ENCODE assay signal across 28 mouse cellular contexts in genomic region chr4:148029297-148029696, GRCm38 (mm10). TPM values are rescaled to one million over a fixed set of nuclear protein-coding genes. Genes with fewer than 3 reads are reported as not detected.
DNase-seq lines count a peak whose midpoint lies in the region; ATAC-seq and TF ChIP-seq lines count a peak whose summit lies in the region.
"Had no signal": no experiment of that assay in that cellular context is flagged by ENCODE, and none has a peak within 500 bp of the region (broad histone marks: within the 10 kb centered on the region; RNA-seq: fewer than 3 reads in every experiment).

No protein-coding gene starts in this region.

- WGBS in kidney, embryonic 15.5 days, result 95% methylated on average over 7 of the region's 7 CpGs
- 93% methylated on average over 7 of the region's 7 CpGs for WGBS in kidney, embryonic 16.5 days
- WGBS in kidney, postnatal 0 days, result 92% methylated on average over 7 of the region's 7 CpGs

- no peaks in the 10 kb centered on the region for H3K4me1 ChIP-seq in kidney, embryonic 15.5 days
- no peaks in the 10 kb centered on the region for H3K4me1 ChIP-seq in kidney, embryonic 16.5 days (ENCODE audit: insufficient read depth, low read length)
- H3K4me1 ChIP-seq in kidney, postnatal 0 days (replicated peaks; ENCODE audit: insufficient read depth, low read length), result no peaks in the 10 kb centered on the region
- H3K4me1 ChIP-seq: forebrain, embryonic 10.5 days; forebrain, embryonic 13.5 days; heart, embryonic 10.5 days; heart, embryonic 13.5 days had no signal

- H3K4me3 ChIP-seq in kidney, embryonic 15.5 days (replicated peaks), result no peak overlapping the region
- H3K4me3 ChIP-seq in kidney, embryonic 16.5 days (ENCODE audit: low read length), result no peak overlapping the region
- H3K4me3 ChIP-seq in kidney, postnatal 0 days (replicated peaks; ENCODE audit: low read depth, low read length), result no peak overlapping the region
- H3K4me3 ChIP-seq: forebrain, embryonic 10.5 days; forebrain, embryonic 13.5 days; heart, adult 2 months; heart, embryonic 10.5 days; heart, embryonic 13.5 days had no signal

- peak; percentile 64 for DNase-seq in kidney, adult 11 months
- peak; percentile 53 to 60 for DNase-seq in kidney, adult 8-10 months
- no peak for DNase-seq in kidney, postnatal 0 days (ENCODE audit: low spot score)
- peak; percentile 45 to 60 for DNase-seq in kidney, postnatal 36 days
- DNase-seq in adrenal gland, postnatal 14 days, result no peak
- DNase-seq: adrenal gland, adult 8-10 months; adrenal gland, postnatal 36 days; cerebellum, adult 18-20 months; cerebellum, adult 9-10 months; cerebellum, postnatal 14 days; gastrocnemius, postnatal 10 days; gastrocnemius, postnatal 36 days; heart, adult 2 months; heart, postnatal 14 days; heart, postnatal 4 days had no signal

- H3K9me3 ChIP-seq in kidney, embryonic 15.5 days (replicated peaks), result no peaks in the 10 kb centered on the region
- H3K9me3 ChIP-seq in kidney, embryonic 16.5 days (ENCODE audit: low read length), result no peaks in the 10 kb centered on the region
- H3K9me3 ChIP-seq in kidney, postnatal 0 days (replicated peaks; ENCODE audit: low read length), result no peaks in the 10 kb centered on the region
- H3K9me3 ChIP-seq: forebrain, embryonic 10.5 days; forebrain, embryonic 13.5 days; heart, embryonic 10.5 days; heart, embryonic 13.5 days had no signal

- H3K27me3 ChIP-seq in kidney, embryonic 15.5 days, result no peaks in the 10 kb centered on the region
- no peaks in the 10 kb centered on the region for H3K27me3 ChIP-seq in kidney, embryonic 16.5 days (ENCODE audit: insufficient read depth, low read length)
- H3K27me3 ChIP-seq in kidney, postnatal 0 days (ENCODE audit: insufficient read depth, low read length), result no peaks in the 10 kb centered on the region
- H3K27me3 ChIP-seq: forebrain, embryonic 13.5 days; heart, embryonic 13.5 days had no signal

- no peak overlapping the region for H3K4me2 ChIP-seq in kidney, embryonic 15.5 days
- H3K4me2 ChIP-seq in kidney, embryonic 16.5 days (replicated peaks; ENCODE audit: low read depth, low read length), result no peak overlapping the region
- no peak overlapping the region for H3K4me2 ChIP-seq in kidney, postnatal 0 days (ENCODE audit: low read length)
- H3K4me2 ChIP-seq: forebrain, embryonic 13.5 days; heart, embryonic 13.5 days had no signal

- no peak for ATAC-seq in kidney, embryonic 15.5 days (replicated peaks; ENCODE audit: low FRiP score)
- ATAC-seq in kidney, embryonic 16.5 days (ENCODE audit: low FRiP score, low TSS enrichment), result no peak
- peak; percentile 83 for ATAC-seq in kidney, postnatal 0 days (replicated peaks; ENCODE audit: low FRiP score, low read depth)
- ATAC-seq: activated CD4-positive, CD25-positive, alpha-beta regulatory T cell, adult 4 months; forebrain, embryonic 13.5 days; forebrain, embryonic 16.5 days had no signal

- no peak overlapping the region for H3K27ac ChIP-seq in kidney, embryonic 15.5 days
- no peak overlapping the region for H3K27ac ChIP-seq in kidney, embryonic 16.5 days (ENCODE audit: low read length)
- no peak overlapping the region for H3K27ac ChIP-seq in kidney, postnatal 0 days
- H3K27ac ChIP-seq: forebrain, embryonic 10.5 days; forebrain, embryonic 13.5 days; heart, adult 2 months; heart, embryonic 10.5 days; heart, embryonic 13.5 days had no signal

- no peak for TF ChIP-seq CTCF in kidney, postnatal 0 days (IDR thresholded peaks at IDR 0.05; ENCODE audit: low read depth)

- H3K9ac ChIP-seq in kidney, embryonic 15.5 days, result no peak overlapping the region
- H3K9ac ChIP-seq in kidney, embryonic 16.5 days (replicated peaks; ENCODE audit: low read length), result no peak overlapping the region
- no peak overlapping the region for H3K9ac ChIP-seq in kidney, postnatal 0 days (ENCODE audit: low read depth, low read length)
- H3K9ac ChIP-seq: forebrain, embryonic 13.5 days; heart, embryonic 13.5 days had no signal

- peaks cover 62% of the 10 kb centered on the region for H3K36me3 ChIP-seq in kidney, embryonic 15.5 days
- peaks cover 30% of the 10 kb centered on the region for H3K36me3 ChIP-seq in kidney, embryonic 16.5 days (ENCODE audit: insufficient read depth, low read length)
- peaks cover 38% of the 10 kb centered on the region; the same call in 1 of the 2 replicates for H3K36me3 ChIP-seq in kidney, postnatal 0 days (ENCODE audit: insufficient read depth, low read length)

RNA-seq across cellular contexts. Expression of gene Clcn6, which starts 9.3 kb away (rescaled TPM):
- 6.4 and 6.6 TPM in 2 replicates for polyA plus RNA-seq in kidney, embryonic 15.5 days (2015; fragmentation: Nextera tagmentation; extraction: Ambion mirVana)
- 6.4 and 6.8 TPM in 2 replicates for polyA plus RNA-seq in kidney, embryonic 16.5 days (2015; fragmentation: Nextera tagmentation; extraction: Ambion mirVana)
- polyA plus RNA-seq in kidney, postnatal 0 days (2015; fragmentation: Nextera tagmentation; extraction: Ambion mirVana), result 4.2 and 5.0 TPM in 2 replicates
- total RNA-seq in adrenal gland, postnatal 14 days (2021), result 9.7 and 12.0 TPM in 2 replicates

RNA-seq across cellular contexts. Expression of gene Mthfr, which starts 9.6 kb away (rescaled TPM):
- 23.6 and 24.1 TPM in 2 replicates for polyA plus RNA-seq in kidney, embryonic 15.5 days (2015; fragmentation: Nextera tagmentation; extraction: Ambion mirVana)
- polyA plus RNA-seq in kidney, embryonic 16.5 days (2015; fragmentation: Nextera tagmentation; extraction: Ambion mirVana), result 26.5 and 28.1 TPM in 2 replicates
- 14.6 and 16.6 TPM in 2 replicates for polyA plus RNA-seq in kidney, postnatal 0 days (2015; fragmentation: Nextera tagmentation; extraction: Ambion mirVana)
- 42.6 and 46.6 TPM in 2 replicates for total RNA-seq in adrenal gland, postnatal 14 days (2021)

RNA-seq across cellular contexts. Expression of gene Nppa, which starts 28.8 kb away (rescaled TPM):
- polyA plus RNA-seq in kidney, embryonic 15.5 days (2015; fragmentation: Nextera tagmentation; extraction: Ambion mirVana), result 0.31 TPM in 1 of 2 replicates, not detected in the other
- 0.41 and 1.00 TPM in 2 replicates for polyA plus RNA-seq in kidney, embryonic 16.5 days (2015; fragmentation: Nextera tagmentation; extraction: Ambion mirVana)
- not detected in 2 replicates for polyA plus RNA-seq in kidney, postnatal 0 days (2015; fragmentation: Nextera tagmentation; extraction: Ambion mirVana)
- total RNA-seq in adrenal gland, postnatal 14 days (2021), result not detected in 2 replicates
- total RNA-seq: adrenal gland, adult 8-10 months; adrenal gland, postnatal 36 days; ES-E14; gastrocnemius, adult 18-20 months; gastrocnemius, postnatal 10 days; gastrocnemius, postnatal 36 days; granulocyte monocyte progenitor cell, adult 5-6 weeks had no signal
- polyA plus RNA-seq: activated CD4-positive, CD25-positive, alpha-beta regulatory T cell, adult 4 months; embryonic facial prominence, embryonic 14.5 days; forebrain, embryonic 16.5 days; hindbrain, embryonic 11.5 days had no signal

RNA-seq across cellular contexts. Expression of gene Nppb, which starts 43.7 kb away (rescaled TPM):
- not detected in 2 replicates for polyA plus RNA-seq in kidney, embryonic 15.5 days (2015; fragmentation: Nextera tagmentation; extraction: Ambion mirVana)
- 0.21 TPM in 1 of 2 replicates, not detected in the other for polyA plus RNA-seq in kidney, embryonic 16.5 days (2015; fragmentation: Nextera tagmentation; extraction: Ambion mirVana)
- not detected in 2 replicates for polyA plus RNA-seq in kidney, postnatal 0 days (2015; fragmentation: Nextera tagmentation; extraction: Ambion mirVana)
- total RNA-seq in adrenal gland, postnatal 14 days (2021), result not detected in 2 replicates
- total RNA-seq: gastrocnemius, adult 18-20 months; gastrocnemius, postnatal 10 days; gastrocnemius, postnatal 36 days; granulocyte monocyte progenitor cell, adult 5-6 weeks had no signal
- polyA plus RNA-seq: activated CD4-positive, CD25-positive, alpha-beta regulatory T cell, adult 4 months; embryonic facial prominence, embryonic 14.5 days; forebrain, embryonic 10.5 days; forebrain, embryonic 13.5 days; forebrain, embryonic 16.5 days had no signal

RNA-seq across cellular contexts. Expression of gene Agtrap, which starts 58.5 kb away (rescaled TPM):
- 20.6 and 24.4 TPM in 2 replicates for polyA plus RNA-seq in kidney, embryonic 15.5 days (2015; fragmentation: Nextera tagmentation; extraction: Ambion mirVana)
- polyA plus RNA-seq in kidney, embryonic 16.5 days (2015; fragmentation: Nextera tagmentation; extraction: Ambion mirVana), result 28.1 and 31.5 TPM in 2 replicates
- polyA plus RNA-seq in kidney, postnatal 0 days (2015; fragmentation: Nextera tagmentation; extraction: Ambion mirVana), result 38.4 and 38.9 TPM in 2 replicates
- total RNA-seq in adrenal gland, postnatal 14 days (2021), result 45.1 and 45.2 TPM in 2 replicates

Comparison
In these comparisons a context has a peak if more than half of its experiments do, and no peak if none do; other contexts are left out.
1. DNase-seq: peak in kidney, adult 11 months (single experiment), kidney, adult 8-10 months (2 of 2) and kidney, postnatal 36 days (2 of 2); none in kidney, postnatal 0 days (single experiment) and adrenal gland, postnatal 14 days (single experiment).